In genomic region chr17:35710705-35711347, GRCm38 (mm10) we compare ENCODE assay signal across 9 mouse cellular contexts. TPM values are rescaled to one million over a fixed set of nuclear protein-coding genes. Genes with fewer than 3 reads are reported as not detected.
DNase-seq lines count a peak whose midpoint lies in the region; ATAC-seq lines count a peak whose summit lies in the region.
"Had no signal": no experiment of that assay in that cellular context is flagged by ENCODE, and none has a peak within 500 bp of the region (broad histone marks: within the 10 kb centered on the region; RNA-seq: fewer than 3 reads in every experiment).

No protein-coding gene starts in this region.

- H3K9ac ChIP-seq in forebrain, embryonic 15.5 days (replicated peaks): no peak overlapping the region

- H3K4me1 ChIP-seq in forebrain, embryonic 15.5 days: peaks cover 18% of the 10 kb centered on the region

- no peaks in the 10 kb centered on the region for H3K9me3 ChIP-seq in forebrain, embryonic 15.5 days

- WGBS in forebrain, embryonic 15.5 days: 11% methylated on average over 8 of the region's 8 CpGs

- no peak overlapping the region for H3K4me3 ChIP-seq in forebrain, embryonic 15.5 days

- DNase-seq in adrenal gland, adult 2 months: peak; percentile 64
- no peak for DNase-seq in adrenal gland, adult 18-20 months (ENCODE audit: low spot score in 2 of 2)
- peak; percentile 87 for DNase-seq in Muller cell, postnatal 12 days (ENCODE audit: inconsistent ontology term)
- DNase-seq in kidney, postnatal 25 days: peak; percentile 85 to 91
- no peak for DNase-seq in layer of hippocampus, adult 18-20 months (ENCODE audit: low spot score in 2 of 2)
- DNase-seq in layer of hippocampus, postnatal 25 days (ENCODE audit: extremely low spot score in 1 of 2, low spot score in 1 of 2): no peak
- DNase-seq in lung, postnatal 36 days: no peak

- no peaks in the 10 kb centered on the region for H3K36me3 ChIP-seq in forebrain, embryonic 15.5 days

- 0 out of 2 replicates have a peak overlapping the region, but pooled peaks have one; percentile 3 for H3K4me2 ChIP-seq in forebrain, embryonic 15.5 days (replicated peaks)

- H3K27ac ChIP-seq in forebrain, embryonic 15.5 days (replicated peaks): peak overlapping the region; percentile 74
- H3K27ac ChIP-seq: macrophage had no signal

- ATAC-seq in forebrain, embryonic 15.5 days (replicated peaks): peak; percentile 86

- no peaks in the 10 kb centered on the region for H3K27me3 ChIP-seq in forebrain, embryonic 15.5 days

RNA-seq across cellular contexts. Expression of gene Ddr1, which starts 6.4 kb away (rescaled TPM):
- total RNA-seq in adrenal gland, adult 2 months (2021): 10 to 100 TPM; 30.0 to 58.8 TPM
- polyA plus RNA-seq in adrenal gland, adult 2 months (2012; rRNA removed): 58.0 and 61.6 TPM in 2 replicates
- 10 to 100 TPM; 33.5 to 44.1 TPM for total RNA-seq in adrenal gland, adult 18-20 months (2021)
- polyA plus RNA-seq in forebrain, embryonic 15.5 days (2015; fragmentation: Nextera tagmentation; extraction: Ambion mirVana): 127 TPM in 2 replicates
- total RNA-seq in layer of hippocampus, adult 18-20 months (2021): 10 to 100 TPM; 59.0 to 59.7 TPM
- 10 to 100 TPM; 78.5 to 82.0 TPM for total RNA-seq in layer of hippocampus, postnatal 25 days (2021)

RNA-seq across cellular contexts. Expression of gene Gtf2h4, which starts 37.3 kb away (rescaled TPM):
- 10 to 100 TPM; 18.6 to 25.3 TPM for total RNA-seq in adrenal gland, adult 2 months (2021)
- polyA plus RNA-seq in adrenal gland, adult 2 months (2012; rRNA removed): 22.5 and 23.4 TPM in 2 replicates
- 10 to 100 TPM; 20.2 to 20.8 TPM for total RNA-seq in adrenal gland, adult 18-20 months (2021)
- polyA plus RNA-seq in forebrain, embryonic 15.5 days (2015; fragmentation: Nextera tagmentation; extraction: Ambion mirVana): 36.1 and 37.8 TPM in 2 replicates
- 10 to 100 TPM; 33.3 to 34.5 TPM for total RNA-seq in layer of hippocampus, adult 18-20 months (2021)
- total RNA-seq in layer of hippocampus, postnatal 25 days (2021): 10 to 100 TPM; 30.2 to 33.7 TPM

RNA-seq across cellular contexts. Expression of gene Vars2, which starts 43.4 kb away (rescaled TPM):
- total RNA-seq in adrenal gland, adult 2 months (2021): 10 to 100 TPM; 36.4 to 38.6 TPM
- polyA plus RNA-seq in adrenal gland, adult 2 months (2012; rRNA removed): 75.5 and 77.3 TPM in 2 replicates
- 10 to 100 TPM; 37.2 to 38.7 TPM for total RNA-seq in adrenal gland, adult 18-20 months (2021)
- 16.2 and 18.1 TPM in 2 replicates for polyA plus RNA-seq in forebrain, embryonic 15.5 days (2015; fragmentation: Nextera tagmentation; extraction: Ambion mirVana)
- 10 to 100 TPM; 35.9 to 37.4 TPM for total RNA-seq in layer of hippocampus, adult 18-20 months (2021)
- total RNA-seq in layer of hippocampus, postnatal 25 days (2021): 10 to 100 TPM; 33.7 to 42.0 TPM

Comparison
In these comparisons a context has a peak if more than half of its experiments do, and no peak if none do; other contexts are left out.
1. DNase-seq: peak in adrenal gland, adult 2 months (single experiment), Muller cell, postnatal 12 days (single experiment) and kidney, postnatal 25 days (2 of 2); none in adrenal gland, adult 18-20 months (0 of 2), layer of hippocampus, adult 18-20 months (0 of 2), layer of hippocampus, postnatal 25 days (0 of 2) and lung, postnatal 36 days (single experiment).